Mouse (Mus musculus) intestine, embryonic 16.5 days (tissue): ENCODE measurements around the gene Dcdc2a. TPM values are rescaled to one million over a fixed set of nuclear protein-coding genes. Genes with fewer than 3 reads are reported as not detected.
A peak's percentile ranks its signal among the peaks of the same experiment; 100 is the strongest.

Source experiments
- ATAC-seq: fragments of 200-750 bp; cut with Nextera tagmentation; 2 replicates; pipeline ENCODE4 v1.8.0; 2017; ENCODE audit warnings: moderate TSS enrichment, moderate library complexity
- H3K27ac ChIP-seq: fragments of 300-500 bp; sonication (generic); 2 replicates; pipeline ENCODE4 v1.5.1; 2014; ENCODE audit warnings: mild to moderate bottlenecking, low read length
- H3K27me3 ChIP-seq: fragments of 300-500 bp; sonication (generic); replicated peaks from 2 replicates; pipeline ENCODE4 v1.6.1; 2014; ENCODE audit warnings: low read length, control low read depth, mixed read lengths; ENCODE audit not compliant: control insufficient read depth, insufficient read depth
- H3K36me3 ChIP-seq: fragments of 300-500 bp; sonication (generic); 2 replicates; pipeline ENCODE4 v1.6.1; 2014; ENCODE audit warnings: low read length, control low read depth; ENCODE audit not compliant: control insufficient read depth, insufficient read depth
- H3K4me1 ChIP-seq: fragments of 300-500 bp; sonication (generic); 2 replicates; pipeline ENCODE4 v1.6.1; 2014; ENCODE audit warnings: low read length, control low read depth, mixed read lengths; ENCODE audit not compliant: control insufficient read depth, insufficient read depth
- H3K4me2 ChIP-seq: fragments of 300-500 bp; sonication (generic); 2 replicates; pipeline ENCODE4 v1.6.1; 2014; ENCODE audit warnings: low read depth, low read length, control low read depth
- H3K4me3 ChIP-seq: fragments of 300-500 bp; sonication (generic); 2 replicates; pipeline ENCODE4 v1.5.1; 2014; ENCODE audit warnings: mild to moderate bottlenecking, low read length
- H3K9ac ChIP-seq: fragments of 300-500 bp; sonication (generic); 2 replicates; pipeline ENCODE4 v1.6.1; 2014; ENCODE audit warnings: low read depth, low read length
- H3K9me3 ChIP-seq: fragments of 300-500 bp; sonication (generic); 2 replicates; pipeline ENCODE4 v1.6.1; 2016; ENCODE audit warnings: low read length, control low read depth; ENCODE audit not compliant: control insufficient read depth
- WGBS: fragments of 180-500 bp; shearing (Covaris S2); extraction: QIAGEN DNeasy Blood & Tissue Kit; methylation state at CpG from one replicate; pipeline ENCODE4 v1.1.7; 2014; 5-methylcytosine and 5-hydroxymethylcytosine counted together
- polyA plus RNA-seq: library from polyadenylated mRNA; unstranded; fragments of >200 nt; fragmentation: Nextera tagmentation; extraction: Ambion mirVana; gene quantifications from 2 replicates; pipeline ENCODE4 v1.2.1, GENCODE M21; 2015

The Dcdc2a gene
- polyA plus RNA-seq, 1 experiment from 2014 or later = 0.98 TPM

- 32% methylated on average over 3 of the region's 3 CpGs for WGBS
- no peaks in the 10 kb centered on the region for H3K4me1 ChIP-seq
- ATAC-seq = peak; percentile 78
Observed at GRCm38 (mm10) chr13:25108353-25108752, 52.5 kb downstream of the Dcdc2a start.

GRCm38 (mm10) chr13:25110592-25111095 lies 54.8 kb downstream of the Dcdc2a start:
- no peak for ATAC-seq
- Histone ChIP-seq H3K4me1 (no peaks in the 10 kb centered on the region), H3K36me3 (no peaks in the 10 kb centered on the region), H3K9me3 (no peaks in the 10 kb centered on the region), H3K4me2 (no peak overlapping the region), H3K27me3 (no peaks in the 10 kb centered on the region), H3K4me3 (no peak overlapping the region), H3K27ac (no peak overlapping the region), H3K9ac (no peak overlapping the region)
- 78% methylated on average over 5 of the region's 5 CpGs for WGBS

More at GRCm38 (mm10) chr13:25108353-25108752, 52.5 kb downstream of the Dcdc2a start:
- Histone ChIP-seq H3K27me3 (no peaks in the 10 kb centered on the region), H3K27ac (no peak overlapping the region), H3K36me3 (no peaks in the 10 kb centered on the region), H3K9me3 (no peaks in the 10 kb centered on the region), H3K9ac (no peak overlapping the region), H3K4me3 (no peak overlapping the region), H3K4me2 (no peak overlapping the region)

- Histone ChIP-seq H3K4me1 (no peaks in the 10 kb centered on the region), H3K4me2 (peak overlapping the region; percentile 68), H3K36me3 (no peaks in the 10 kb centered on the region), H3K27ac (no peak overlapping the region), H3K27me3 (no peaks in the 10 kb centered on the region), H3K9me3 (no peaks in the 10 kb centered on the region), H3K9ac (peak overlapping the region; percentile 64), H3K4me3 (peak overlapping the region; percentile 48)
- 23% methylated on average over 12 of the region's 12 CpGs for WGBS
- peak; percentile 93 for ATAC-seq
Observed at GRCm38 (mm10) chr13:25115429-25115881, 59.7 kb downstream of the Dcdc2a start.

GRCm38 (mm10) chr13:25115971-25116370 lies 60.2 kb downstream of the Dcdc2a start:
- H3K4me2 ChIP-seq = peak overlapping the region; percentile 68
- WGBS = 1% methylated on average over 11 of the region's 11 CpGs
- H3K4me3 ChIP-seq = peak overlapping the region; percentile 48
- peak; percentile 75 for ATAC-seq
- H3K9ac ChIP-seq = peak overlapping the region; percentile 64
- H3K27me3 ChIP-seq = no peaks in the 10 kb centered on the region
- no peaks in the 10 kb centered on the region for H3K4me1 ChIP-seq
- no peaks in the 10 kb centered on the region for H3K9me3 ChIP-seq
- H3K36me3 ChIP-seq = no peaks in the 10 kb centered on the region
- no peak overlapping the region for H3K27ac ChIP-seq

- H3K4me1 ChIP-seq = no peaks in the 10 kb centered on the region
- no peak overlapping the region for H3K4me3 ChIP-seq
- H3K27ac ChIP-seq = no peak overlapping the region
- H3K9ac ChIP-seq = no peak overlapping the region
- ATAC-seq = no peak
- H3K36me3 ChIP-seq = no peaks in the 10 kb centered on the region
- no peaks in the 10 kb centered on the region for H3K9me3 ChIP-seq
- H3K4me2 ChIP-seq = no peak overlapping the region
- WGBS = 64% methylated on average over 8 of the region's 8 CpGs
- no peaks in the 10 kb centered on the region for H3K27me3 ChIP-seq
Observed at GRCm38 (mm10) chr13:25122740-25123335, 67.0 kb downstream of the Dcdc2a start.

GRCm38 (mm10) chr13:25127216-25127615 lies 71.4 kb downstream of the Dcdc2a start:
- WGBS = 80% methylated on average over 1 of the region's 2 CpGs
- Histone ChIP-seq H3K4me2 (no peak overlapping the region), H3K4me1 (no peaks in the 10 kb centered on the region), H3K9ac (no peak overlapping the region), H3K27me3 (no peaks in the 10 kb centered on the region), H3K9me3 (no peaks in the 10 kb centered on the region), H3K27ac (no peak overlapping the region), H3K4me3 (no peak overlapping the region), H3K36me3 (no peaks in the 10 kb centered on the region)
- no peak for ATAC-seq

- ATAC-seq = no peak
- H3K36me3 ChIP-seq = no peaks in the 10 kb centered on the region
- H3K27ac ChIP-seq = no peak overlapping the region
- no peaks in the 10 kb centered on the region for H3K27me3 ChIP-seq
- no peaks in the 10 kb centered on the region for H3K9me3 ChIP-seq
- H3K4me3 ChIP-seq = no peak overlapping the region
- H3K9ac ChIP-seq = no peak overlapping the region
- H3K4me2 ChIP-seq = no peak overlapping the region
- 90% methylated on average over 6 of the region's 6 CpGs for WGBS
- no peaks in the 10 kb centered on the region for H3K4me1 ChIP-seq
Observed at GRCm38 (mm10) chr13:25127806-25128205, 72.0 kb downstream of the Dcdc2a start.

- Histone ChIP-seq H3K27ac (no peak overlapping the region), H3K9me3 (no peaks in the 10 kb centered on the region), H3K4me3 (no peak overlapping the region), H3K4me1 (no peaks in the 10 kb centered on the region), H3K9ac (no peak overlapping the region), H3K27me3 (no peaks in the 10 kb centered on the region), H3K4me2 (no peak overlapping the region), H3K36me3 (no peaks in the 10 kb centered on the region)
- 82% methylated on average over 9 of the region's 9 CpGs for WGBS
- ATAC-seq = no peak
Observed at GRCm38 (mm10) chr13:25128766-25129165, 73.0 kb downstream of the Dcdc2a start.

- 88% methylated on average over 3 of the region's 3 CpGs for WGBS
- ATAC-seq = no peak
- no peak overlapping the region for H3K27ac ChIP-seq
Observed at GRCm38 (mm10) chr13:25143066-25143465, 87.3 kb downstream of the Dcdc2a start.

GRCm38 (mm10) chr13:25144093-25144492 lies 88.3 kb downstream of the Dcdc2a start:
- H3K4me2 ChIP-seq = no peak overlapping the region
- no peaks in the 10 kb centered on the region for H3K27me3 ChIP-seq
- H3K9ac ChIP-seq = no peak overlapping the region
- no peak overlapping the region for H3K4me3 ChIP-seq
- ATAC-seq = no peak
- no peak overlapping the region for H3K27ac ChIP-seq
- H3K4me1 ChIP-seq = no peaks in the 10 kb centered on the region
- no peaks in the 10 kb centered on the region for H3K36me3 ChIP-seq
- H3K9me3 ChIP-seq = no peaks in the 10 kb centered on the region
- 65% methylated on average over 2 of the region's 2 CpGs for WGBS

More at GRCm38 (mm10) chr13:25143066-25143465, 87.3 kb downstream of the Dcdc2a start:
- Histone ChIP-seq H3K9ac (no peak overlapping the region), H3K36me3 (no peaks in the 10 kb centered on the region), H3K4me1 (no peaks in the 10 kb centered on the region), H3K9me3 (no peaks in the 10 kb centered on the region), H3K27me3 (no peaks in the 10 kb centered on the region), H3K4me3 (no peak overlapping the region), H3K4me2 (no peak overlapping the region)
